Mouse (Mus musculus): ENCODE data around the gene Rims4.

- TF ChIP-seq CTCF (IDR thresholded peaks at IDR 0.05; ENCODE audit: borderline replicate concordance, insufficient read depth, low read length) (no peak), POLR2A (IDR thresholded peaks at IDR 0.05; ENCODE audit: low read depth, low read length) (no peak)
Observed at GRCm38 (mm10) chr2:163901043-163901442, 17.4 kb downstream of the Rims4 start.

All from embryonic fibroblast, embryonic 13.5 days (primary cell).